Mouse (Mus musculus) mesoderm, embryonic 11.5 days (tissue): ENCODE results near the gene Prss53.
"Not testable (repeated sequence)": the region's sequence is repeated elsewhere in the genome, so short reads cannot be mapped to it uniquely, and the experiment has no call there.

Experiments
- DNase-seq: peaks from one replicate; pipeline ENCODE4 v3.0.0-alpha.2; 2012; ENCODE audit warnings: low read depth, low spot score

The Prss53 gene

DNA sequence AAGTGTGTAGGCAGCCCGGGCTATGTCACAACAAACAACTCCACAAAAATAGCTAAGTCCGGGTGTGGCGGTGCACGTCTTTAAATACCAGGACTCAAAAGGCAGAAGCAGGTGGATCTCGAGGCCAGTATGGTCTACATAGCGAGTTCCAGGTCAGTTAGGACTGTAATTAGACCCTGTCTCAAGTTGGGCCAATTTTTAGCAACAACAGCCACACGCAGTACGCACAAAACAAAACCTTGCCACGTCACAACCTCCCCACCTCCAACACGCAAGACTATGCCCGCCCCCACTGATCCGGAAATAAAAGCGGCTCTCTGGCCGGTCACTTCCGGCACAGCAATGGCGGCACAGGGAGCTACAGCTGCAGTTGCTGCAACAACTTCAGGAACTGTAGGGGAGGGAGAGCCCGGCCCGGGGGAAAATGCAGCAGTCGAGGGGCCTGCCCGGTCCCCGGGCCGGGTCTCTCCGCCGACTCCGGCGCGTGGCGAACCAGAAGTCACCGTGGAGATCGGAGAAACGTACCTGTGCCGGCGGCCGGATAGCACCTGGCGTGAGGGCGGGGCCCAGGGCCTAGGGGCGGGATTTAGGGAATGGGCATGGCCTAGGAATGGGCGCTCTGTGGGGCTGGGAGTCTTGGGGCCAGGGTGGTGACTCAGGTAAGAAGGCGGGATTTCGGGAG, 21.6 kb upstream of the Prss53 start, which contains the start of gene Kat8:
TSS of gene Kat8 (plus strand) at position 327 of the 682 bp plus-strand sequence.
- peak; percentile 91 for DNase-seq

DNA sequence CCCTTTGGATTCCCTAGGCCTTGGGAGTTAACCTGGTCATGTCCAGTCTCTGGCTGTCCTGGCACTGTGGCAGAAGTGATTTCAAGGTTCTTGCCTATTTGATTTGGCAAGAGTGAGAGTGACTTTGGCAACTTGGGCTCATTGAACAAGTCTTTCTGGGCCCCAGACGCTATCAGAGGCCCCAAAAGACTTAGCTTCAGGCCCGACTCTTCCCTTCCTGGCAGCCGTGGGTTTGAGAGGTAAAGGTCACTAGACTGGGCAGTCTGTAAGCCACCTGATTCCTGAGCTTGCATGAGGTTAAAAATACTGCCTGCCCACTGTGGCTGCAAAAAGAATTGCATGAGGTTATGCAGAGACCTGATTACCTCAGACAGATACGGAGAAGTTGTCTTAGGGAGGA, 17.9 kb upstream of the Prss53 start:
- DNase-seq = no peak

DNA sequence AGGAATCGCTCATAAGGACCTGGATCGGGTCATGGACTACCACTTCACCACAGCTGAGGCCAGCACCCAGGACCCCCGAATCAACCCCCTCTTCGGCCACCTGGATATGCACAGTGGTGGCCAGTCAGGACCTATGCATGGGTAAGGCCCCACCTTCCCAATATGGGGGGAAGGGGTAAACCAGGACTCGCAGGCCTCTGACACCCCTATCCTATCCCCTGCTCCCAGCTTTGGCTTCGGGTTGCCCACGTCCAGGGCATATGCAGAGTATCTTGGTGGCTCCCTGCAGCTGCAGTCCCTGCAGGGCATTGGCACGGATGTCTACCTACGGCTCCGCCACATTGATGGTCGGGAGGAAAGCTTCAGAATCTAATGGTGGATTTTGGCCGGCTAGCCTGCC, 17.2 kb upstream of the Prss53 start:
- DNase-seq = no peak

DNA sequence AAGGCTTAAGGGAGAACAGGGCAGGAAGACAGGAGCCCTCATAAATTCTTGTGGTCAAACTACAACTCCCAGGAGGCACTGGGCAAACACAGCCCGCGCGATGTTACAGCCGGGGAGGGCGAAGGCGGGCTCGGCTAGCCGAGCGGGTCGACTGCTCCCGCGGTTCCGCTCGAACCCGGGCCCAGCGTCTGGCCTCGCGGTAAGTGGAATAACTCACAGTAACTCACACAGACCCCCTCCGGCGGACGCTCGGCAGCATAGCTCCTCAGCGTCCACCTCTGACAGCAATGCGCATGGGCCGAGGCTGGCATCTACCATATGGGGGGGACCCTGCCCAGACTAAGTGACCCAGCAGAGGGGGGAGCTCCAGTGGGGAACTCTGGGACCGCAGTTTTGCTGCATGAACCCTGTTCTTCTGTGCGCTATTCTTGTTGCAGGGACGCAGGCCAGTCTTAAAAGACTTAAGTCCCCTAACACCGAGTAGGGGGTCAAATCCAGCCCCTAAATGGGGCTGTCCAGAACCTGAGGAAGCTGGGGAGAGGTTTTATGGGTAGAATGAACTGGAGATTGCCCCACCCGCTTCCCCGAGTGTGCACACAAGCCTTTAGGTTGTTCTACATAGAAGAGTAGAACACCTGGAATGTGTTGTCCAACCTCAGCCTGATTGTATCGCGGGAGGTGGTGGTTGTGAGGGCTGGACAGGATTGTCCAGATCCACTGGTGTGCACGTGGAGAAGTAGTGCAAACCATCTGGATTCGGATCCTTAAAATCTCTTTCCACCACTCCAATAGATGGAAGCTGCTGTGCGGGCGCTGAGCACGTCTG, 13.4 kb upstream of the Prss53 start, which contains the start of gene Bckdk:
TSS of gene Bckdk (plus strand) at position 112 of the 826 bp plus-strand sequence.
- peak; percentile 86 for DNase-seq

DNA sequence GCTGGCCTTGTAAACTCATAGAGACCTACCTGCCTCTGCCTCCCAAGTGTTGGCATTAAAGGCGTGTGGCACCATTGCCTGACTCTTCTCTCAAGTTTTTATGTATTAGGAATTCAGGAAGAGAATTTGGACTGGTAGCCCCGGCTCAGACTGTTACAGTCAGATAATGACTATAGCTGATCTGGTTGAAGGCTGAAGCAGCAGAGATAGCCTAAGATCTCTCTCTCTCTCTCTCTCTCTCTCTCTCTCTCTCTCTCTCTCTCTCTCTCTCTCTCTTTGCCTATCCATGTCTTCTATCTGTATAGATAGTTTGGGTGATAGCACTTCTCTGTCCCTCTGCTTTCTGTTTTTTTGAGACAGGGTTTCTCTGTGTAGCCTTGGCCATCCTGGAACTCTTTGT, 11.0 kb upstream of the Prss53 start:
- DNase-seq = no peak

DNA sequence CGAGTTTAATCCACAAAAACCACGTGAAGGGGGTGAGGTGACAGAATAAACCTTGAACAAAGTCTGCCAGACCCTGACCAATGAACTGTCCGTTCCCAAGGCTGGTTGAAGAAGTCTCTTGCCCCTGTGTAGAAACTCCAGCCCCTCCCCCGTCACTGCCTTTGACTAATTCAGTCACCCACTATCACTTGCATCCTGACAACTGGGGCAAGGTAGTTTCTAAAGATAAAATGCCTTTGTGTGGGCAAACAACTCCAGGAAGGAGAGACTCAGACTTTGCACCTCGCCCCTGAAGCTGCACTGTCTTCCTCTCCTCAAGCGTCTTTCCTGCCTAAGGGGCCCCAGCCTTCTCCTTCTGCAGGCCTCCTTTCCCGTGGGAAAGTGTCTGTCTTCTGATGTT, 9.2 kb upstream of the Prss53 start:
- no peak for DNase-seq

DNA sequence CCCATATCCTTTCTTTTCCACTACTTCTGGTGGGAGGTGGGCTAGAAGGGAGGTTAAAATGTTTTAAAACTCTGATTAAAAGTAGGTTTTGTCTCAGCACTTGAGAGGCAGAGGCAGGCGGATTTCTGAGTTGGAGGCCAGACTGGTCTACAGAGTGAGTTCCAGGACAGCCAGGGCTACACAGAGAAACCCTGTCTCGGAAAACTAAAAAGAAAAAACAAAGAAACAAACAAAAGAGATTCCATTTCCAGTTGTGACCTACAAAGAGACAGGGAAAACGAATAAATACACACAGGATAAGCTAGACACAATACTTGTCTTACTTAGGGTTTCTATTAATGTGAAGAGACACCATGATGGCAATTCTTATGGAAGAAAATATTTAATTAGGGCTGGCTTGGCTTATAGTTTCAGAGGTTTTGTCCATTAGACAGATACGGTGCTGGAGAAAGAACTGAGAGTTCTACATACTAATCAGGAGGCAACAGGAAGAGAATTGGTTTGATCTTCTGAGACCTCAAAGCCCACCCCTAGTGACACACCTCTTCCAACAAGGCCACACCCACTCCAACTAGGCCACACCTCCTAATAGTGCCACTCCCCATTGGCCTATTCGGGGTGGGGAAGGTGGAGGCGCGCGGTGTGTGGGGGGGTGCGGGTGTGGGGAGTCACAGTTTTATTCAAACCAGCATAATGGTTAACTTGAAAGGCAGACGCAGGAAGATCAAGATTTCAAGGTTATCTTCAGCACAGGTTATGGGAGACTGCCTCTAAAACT, 7.6 kb upstream of the Prss53 start:
- no peak for DNase-seq

DNA sequence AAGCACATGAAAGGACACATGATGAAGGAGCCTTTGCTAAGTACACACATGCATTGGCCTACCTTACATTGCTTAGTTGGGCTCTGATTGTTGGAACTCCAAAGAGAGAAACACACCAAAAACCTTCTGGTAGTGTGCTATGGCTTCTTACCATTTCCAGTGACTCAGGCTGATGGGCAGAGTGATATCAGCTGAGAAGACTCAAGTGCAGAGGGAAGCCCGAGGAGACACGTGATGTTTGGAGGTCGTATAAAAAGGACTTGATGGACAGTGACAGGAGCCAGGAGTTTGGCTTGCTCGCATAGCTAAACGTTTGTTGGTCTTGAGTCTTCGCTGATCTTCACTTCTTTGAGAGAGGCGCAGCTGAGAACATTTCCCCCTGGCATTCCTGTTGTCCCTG, 6.8 kb upstream of the Prss53 start:
- DNase-seq = no peak

DNA sequence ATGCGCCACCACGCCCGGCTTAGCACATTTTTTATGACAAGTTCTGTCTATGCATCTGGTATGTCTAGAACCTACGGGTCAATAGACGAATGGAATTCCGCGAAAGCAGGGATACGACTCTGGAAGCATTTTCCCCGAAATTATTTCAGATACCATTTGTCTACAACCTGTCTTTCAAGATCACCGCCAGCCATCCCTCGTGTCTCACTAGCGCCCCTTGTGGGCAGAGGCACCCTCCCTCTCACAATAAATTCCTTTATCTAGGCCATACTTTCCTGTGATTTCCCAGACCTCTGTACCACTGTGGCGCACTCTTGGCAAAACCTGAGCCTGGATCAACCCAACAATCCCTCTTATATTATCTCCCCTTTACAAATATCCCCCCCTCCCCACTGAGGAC, 5.6 kb upstream of the Prss53 start:
- DNase-seq = peak; percentile 53

DNA sequence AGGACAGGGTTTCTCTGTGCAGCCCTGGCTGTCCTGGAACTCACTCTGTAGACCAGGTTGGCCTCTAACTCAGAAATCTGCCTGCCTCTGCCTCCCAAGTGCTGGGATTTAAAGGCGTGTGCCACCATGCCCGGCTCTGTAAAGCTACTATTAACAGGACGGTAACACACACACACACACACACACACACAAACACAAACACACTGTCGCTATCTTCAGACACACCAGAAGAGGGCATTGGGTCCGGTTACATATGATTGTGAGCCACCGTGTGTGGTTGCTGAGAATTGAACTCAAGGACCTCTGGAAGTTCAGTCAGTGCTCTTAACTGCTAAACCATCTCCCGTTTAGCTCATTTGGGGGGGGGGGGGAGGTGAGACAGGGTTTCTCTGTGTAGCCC, 5.1 kb upstream of the Prss53 start:
- not testable (repeated sequence) for DNase-seq

DNA sequence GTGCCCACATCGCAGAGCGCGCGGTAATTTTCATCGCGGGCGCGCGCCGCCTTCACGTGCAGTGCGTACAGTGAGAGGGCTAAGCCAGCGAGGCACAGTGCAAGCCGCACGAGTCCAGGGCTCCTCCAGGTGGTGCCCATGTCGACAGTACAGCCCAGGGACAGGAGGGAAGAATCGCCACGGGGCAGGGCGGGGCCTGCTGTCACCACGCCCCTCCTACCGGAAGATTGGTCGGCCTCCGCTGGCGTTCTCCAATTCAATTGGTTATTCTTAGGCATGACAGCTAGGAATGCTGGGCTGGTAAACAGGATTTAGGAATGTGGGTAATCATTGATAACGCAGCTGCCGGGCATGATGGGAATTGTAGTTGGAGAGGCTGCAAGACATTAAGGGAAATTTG, 4.7 kb upstream of the Prss53 start, which contains the start of the genes Gm21974 and Vkorc1:
TSS of gene Gm21974 (minus strand) at position 13 of the 400 bp plus-strand sequence.
TSS of gene Vkorc1 (minus strand) at position 176 of the 400 bp plus-strand sequence.
- peak; percentile 96 for DNase-seq

DNA sequence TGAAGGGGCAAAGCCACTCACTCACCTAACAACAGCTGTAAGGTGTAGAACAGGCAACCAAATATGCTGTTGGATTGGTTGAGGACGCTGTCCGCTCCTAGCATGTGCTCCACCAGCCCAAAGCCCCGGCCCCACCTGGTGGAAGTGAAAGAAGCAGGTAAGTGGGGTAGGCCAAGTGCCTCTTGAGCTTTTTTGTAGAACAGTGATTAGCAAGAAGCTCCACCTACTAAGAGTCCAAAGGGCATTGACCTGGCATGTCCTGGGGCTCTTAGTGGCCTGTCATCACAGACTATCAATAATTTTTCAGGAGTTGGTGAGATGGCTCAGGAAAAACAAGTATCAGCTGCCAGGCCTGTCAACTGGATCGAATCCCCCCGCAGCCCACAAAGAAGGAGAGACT, 3.7 kb upstream of the Prss53 start:
- DNase-seq = no peak

DNA sequence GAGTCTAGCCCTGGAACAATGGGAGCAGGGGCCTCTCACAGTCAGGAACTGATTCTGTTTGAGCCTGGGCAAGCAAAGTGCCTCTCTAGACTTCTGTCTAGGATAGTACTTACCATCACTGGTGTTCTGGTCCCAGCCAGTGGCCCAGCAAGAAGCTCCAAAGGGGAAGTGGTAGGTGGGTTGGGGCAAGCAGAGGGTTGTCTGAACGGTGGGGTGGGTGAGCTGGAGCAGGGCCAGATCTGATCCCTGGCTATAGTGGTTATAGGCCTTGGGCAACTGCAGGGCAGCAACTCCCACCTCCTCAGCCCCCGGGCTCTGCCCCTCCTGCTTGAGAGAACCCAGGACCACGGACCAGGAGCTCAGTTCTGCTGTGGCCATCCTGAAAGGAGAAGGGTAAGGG, 1.9 kb downstream of the Prss53 start:
- no peak for DNase-seq

DNA sequence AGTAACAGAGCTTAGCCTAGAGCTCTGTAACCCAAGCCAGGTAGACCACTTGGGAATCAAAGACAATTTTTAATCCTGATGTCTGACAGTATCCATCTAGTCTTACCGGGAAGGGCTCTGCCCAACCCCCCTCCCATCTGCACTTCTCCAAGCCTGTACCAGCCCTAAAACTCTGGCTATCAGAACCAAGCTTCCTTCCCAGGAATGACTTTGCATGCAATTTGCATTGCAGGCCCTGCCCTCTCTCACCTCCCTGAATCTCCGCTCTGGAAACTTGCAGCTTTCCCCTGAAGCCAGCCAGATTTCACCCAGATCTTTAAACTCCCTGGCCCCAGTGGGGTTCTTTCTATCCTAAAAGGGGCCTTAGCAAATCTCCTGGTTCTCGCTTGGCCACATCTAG, 3.0 kb downstream of the Prss53 start:
- no peak for DNase-seq

DNA sequence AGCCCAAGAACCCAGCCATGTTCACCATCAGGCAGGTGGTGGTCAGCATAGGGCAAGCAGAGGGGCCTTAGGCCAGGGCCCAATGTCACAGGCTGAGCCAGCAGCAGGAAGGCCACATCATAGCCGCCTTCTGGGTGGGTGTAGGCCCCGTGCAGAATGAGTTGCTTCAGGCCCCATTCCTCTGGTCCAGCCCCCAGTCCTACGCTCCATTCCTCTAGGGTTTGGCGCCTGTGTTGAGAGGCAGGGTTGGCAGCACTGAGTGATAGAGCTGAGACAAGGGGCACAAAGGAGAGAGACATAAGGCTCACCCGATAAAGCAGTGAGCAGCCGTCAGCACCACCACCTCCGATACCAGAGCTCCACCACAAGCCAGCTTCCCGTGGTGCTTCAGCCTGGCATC, 3.6 kb downstream of the Prss53 start:
- no peak for DNase-seq

DNA sequence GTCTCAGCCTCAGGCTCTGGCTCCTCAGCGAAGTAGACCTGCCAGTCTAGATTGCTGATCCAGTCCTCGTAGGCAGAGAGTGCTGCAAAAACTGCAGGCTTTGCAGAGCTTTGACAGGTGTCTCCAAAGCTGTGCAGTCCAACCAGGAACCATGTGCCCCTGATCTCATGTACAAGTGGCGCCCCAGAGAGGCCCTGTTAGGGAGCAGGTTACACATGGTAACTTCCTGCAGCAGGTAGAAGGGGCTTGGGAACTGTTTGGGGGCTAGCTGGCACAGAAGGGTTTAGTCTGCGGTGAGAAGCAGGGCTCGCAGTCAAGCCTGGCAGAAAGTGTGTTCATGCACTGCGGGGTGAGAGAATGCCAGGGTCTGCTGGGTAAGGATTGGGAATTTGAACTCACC, 4.2 kb downstream of the Prss53 start:
- no peak for DNase-seq

DNA sequence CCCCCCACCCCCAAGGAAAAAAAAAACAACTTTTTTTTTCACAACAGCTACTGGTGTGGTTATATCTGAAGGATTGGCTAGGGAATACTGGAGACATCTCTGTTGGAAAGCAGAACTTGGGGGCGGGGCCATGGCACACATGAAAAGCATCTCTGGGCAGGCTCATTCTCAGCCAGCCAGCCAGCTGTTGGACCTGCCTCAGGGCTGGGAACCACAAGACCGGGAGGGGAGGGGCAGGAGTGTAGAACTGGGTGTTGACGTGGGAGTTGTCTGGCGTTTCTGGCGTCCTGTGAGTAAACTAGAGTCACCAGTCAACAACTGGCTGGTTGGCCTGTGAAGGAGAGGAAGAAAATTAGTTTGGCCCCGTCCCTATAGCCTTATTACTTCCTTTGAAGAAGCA, 4.8 kb downstream of the Prss53 start:
- no peak for DNase-seq

DNA sequence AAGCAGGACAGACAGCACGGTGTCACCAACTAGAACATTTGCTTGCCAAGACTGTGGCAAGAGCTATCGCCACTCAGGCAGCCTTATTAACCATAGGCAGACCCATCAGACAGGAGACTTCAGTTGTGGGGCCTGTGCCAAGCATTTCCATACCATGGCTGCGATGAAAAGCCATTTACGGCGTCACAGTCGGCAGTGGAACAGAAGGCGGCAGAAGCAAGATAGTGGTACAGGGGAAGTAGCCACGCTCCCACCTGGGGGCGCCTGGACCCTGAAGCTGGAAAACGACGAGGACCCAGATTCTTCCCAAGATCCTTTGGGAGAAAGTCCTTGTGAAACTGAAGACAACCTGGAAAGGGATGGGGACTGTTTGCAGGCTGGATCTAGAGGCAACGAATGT, 10.3 kb downstream of the Prss53 start:
- DNase-seq = no peak

DNA sequence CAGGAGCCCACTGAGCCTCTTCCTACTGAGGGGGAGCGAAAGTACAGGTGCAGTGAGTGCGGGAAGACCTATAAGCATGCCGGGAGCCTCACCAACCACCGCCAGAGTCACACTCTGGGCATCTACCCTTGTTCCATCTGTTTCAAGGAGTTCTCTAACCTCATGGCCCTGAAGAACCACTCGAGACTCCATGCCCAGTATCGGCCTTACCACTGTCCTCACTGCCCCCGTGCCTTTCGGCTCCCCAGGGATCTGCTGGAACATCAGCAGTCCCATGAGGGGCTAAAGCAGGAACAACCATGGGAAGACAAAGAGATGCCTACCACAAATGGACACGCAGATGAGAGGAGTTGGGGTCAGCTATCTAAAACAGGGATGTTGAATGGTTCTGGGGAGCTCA, 11.5 kb downstream of the Prss53 start:
- DNase-seq = no peak

DNA sequence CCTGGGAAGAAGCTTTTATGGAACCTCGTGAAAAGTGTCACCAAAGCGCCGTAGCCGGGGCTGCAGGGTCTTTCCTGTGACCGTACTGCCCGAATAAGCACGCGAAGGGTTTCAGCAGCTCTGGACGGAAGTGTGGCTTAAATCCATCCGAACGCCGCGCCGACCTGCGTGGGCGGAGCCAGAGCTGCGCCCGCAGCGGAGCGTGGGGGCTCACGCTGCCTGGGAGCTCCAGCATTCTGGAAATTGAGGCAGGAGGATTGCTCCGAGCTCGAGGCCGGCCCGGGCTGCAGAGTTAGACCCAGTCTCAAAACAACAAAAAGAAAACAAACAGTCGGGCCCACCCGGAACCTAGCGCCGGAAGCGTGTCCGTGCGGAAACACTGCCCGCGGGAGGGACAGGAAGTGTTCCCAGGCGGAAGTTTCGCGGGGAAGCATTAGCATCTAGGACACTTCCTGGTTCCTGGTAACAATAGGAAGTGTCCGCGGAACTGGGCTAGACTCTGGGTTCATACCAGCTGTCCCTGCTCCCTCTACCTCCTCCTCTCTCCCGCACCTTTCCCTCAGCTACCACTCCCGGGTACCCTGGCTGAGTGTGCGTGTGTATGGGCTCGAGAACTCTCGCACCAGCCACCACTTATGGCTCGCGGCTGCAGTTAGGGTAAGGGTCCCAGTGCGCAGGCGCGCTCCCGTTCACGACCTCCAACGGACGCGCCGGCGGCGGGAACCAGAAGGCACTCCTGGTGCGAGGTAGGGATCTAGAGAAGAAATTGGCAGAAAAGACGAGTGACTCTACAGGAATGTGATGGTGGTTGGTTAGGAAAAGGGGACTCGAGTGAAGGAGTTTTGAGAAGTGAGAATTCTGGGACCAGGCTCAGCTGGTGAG, 14.1 kb downstream of the Prss53 start, which contains the start of gene Zfp668:
TSS of gene Zfp668 (minus strand) at position 362 of the 882 bp plus-strand sequence.
- peak; percentile 96 for DNase-seq

DNA sequence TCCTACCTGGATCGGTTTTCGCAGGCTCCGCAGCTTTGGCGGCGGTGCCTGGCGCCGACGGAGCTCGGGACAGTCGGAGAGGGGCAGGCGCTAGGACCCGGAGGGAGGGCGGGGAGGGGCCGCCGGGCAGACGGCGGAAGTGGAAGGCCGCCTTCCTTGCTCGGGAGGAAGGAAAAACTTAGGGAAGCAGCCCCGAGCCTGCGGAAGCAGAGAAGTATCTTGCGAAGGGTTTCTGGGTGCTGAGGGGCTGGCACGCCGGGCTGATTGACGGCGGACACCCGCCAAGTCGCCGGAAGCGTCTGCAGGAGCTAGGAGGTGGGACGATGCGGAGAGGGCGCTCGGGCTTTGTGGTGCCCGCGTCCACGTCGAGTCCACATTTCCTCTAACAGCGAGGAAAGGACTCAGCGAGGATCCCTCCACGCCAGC, 14.7 kb downstream of the Prss53 start, which contains the start of gene Zfp646:
TSS of gene Zfp646 (plus strand) at position 181 of the 426 bp plus-strand sequence.
- peak; percentile 92 for DNase-seq
